Mouse (Mus musculus) brain, embryonic 14.5 days (tissue): ENCODE data around the gene Ugt1a7c.

Source experiments
- CTCF ChIP-seq: fragments of 200-500 bp; IDR thresholded peaks from 2 replicates; pipeline ENCODE4 v1.5.1; 2012; ENCODE audit warnings: inconsistent platforms, mild to moderate bottlenecking, moderate library complexity, borderline replicate concordance; ENCODE audit not compliant: insufficient read depth, insufficient read length; ENCODE audit errors: extremely low read depth
- POLR2A ChIP-seq: fragments of 200-500 bp; IDR thresholded peaks from 2 replicates; pipeline ENCODE4 v1.6.1; 2012; ENCODE audit warnings: mild to moderate bottlenecking, inconsistent platforms, borderline replicate concordance; ENCODE audit not compliant: poor library complexity, insufficient read depth, insufficient read length, severe bottlenecking; ENCODE audit errors: extremely low read depth

DNA sequence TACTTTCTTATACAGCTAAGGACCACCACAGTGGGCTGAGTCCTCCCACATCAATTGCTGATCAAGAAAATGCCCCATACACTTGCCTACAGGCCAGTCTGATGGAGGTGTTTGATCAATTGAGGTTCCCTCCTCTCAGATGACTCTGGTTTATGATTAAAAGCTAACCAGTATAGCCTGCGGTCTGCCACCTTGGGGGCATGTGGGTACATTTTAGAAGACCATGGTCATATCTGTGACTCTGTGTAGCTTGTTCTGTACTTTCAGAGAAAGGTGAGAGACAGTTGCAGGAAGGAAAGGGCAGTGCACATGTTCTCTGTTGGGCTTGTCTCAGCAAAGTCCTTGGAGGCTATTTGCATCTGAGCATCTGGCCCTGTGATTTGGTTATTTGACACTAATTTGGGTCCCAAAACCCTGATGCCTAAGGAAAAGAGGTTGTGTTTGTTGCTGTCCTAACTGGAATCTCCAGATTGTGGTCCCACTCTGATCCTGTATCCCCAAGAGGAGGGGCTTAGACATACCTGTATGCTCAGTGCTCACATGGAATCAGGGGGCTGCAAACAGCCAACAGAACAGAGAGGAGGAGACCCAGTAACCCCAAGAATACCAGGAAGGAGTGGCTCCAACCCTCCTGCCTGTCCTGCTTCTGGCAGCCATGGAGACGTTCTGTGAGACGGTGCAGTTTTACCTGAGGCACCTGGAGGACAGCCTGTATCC lies 138.0 kb downstream of the Ugt1a7c start:
- TF ChIP-seq POLR2A (no peak), CTCF (no peak)
